Mouse (Mus musculus) megakaryocyte-erythroid progenitor cell, adult 5-6 weeks (primary cell): ENCODE measurements around the gene Kcnj1. TPM values are rescaled to one million over a fixed set of nuclear protein-coding genes. Genes with fewer than 3 reads are reported as not detected.

ENCODE experiments used
- ATAC-seq: replicated peaks from 2 replicates; pipeline ENCODE4 v1.8.0; 2016; ENCODE audit warnings: mild to moderate bottlenecking, inconsistent platforms; ENCODE audit not compliant: severe bottlenecking, poor library complexity, low FRiP score, low TSS enrichment
- total RNA-seq, 2 experiments: library from RNA; stranded (forward) in 1 of 2; stranded (reverse) in 1 of 2; fragments of 200-1000, 215-1000 nt in 1 of 2; fragments of >200 nt in 1 of 2; fragmentation: Nextera tagmentation in 1 of 2; gene quantifications; 2 replicates each; pipeline ENCODE4 v1.2.3; 2014 to 2017

The Kcnj1 gene
- total RNA-seq, 2 experiments from 2014 or later: not detected

DNA sequence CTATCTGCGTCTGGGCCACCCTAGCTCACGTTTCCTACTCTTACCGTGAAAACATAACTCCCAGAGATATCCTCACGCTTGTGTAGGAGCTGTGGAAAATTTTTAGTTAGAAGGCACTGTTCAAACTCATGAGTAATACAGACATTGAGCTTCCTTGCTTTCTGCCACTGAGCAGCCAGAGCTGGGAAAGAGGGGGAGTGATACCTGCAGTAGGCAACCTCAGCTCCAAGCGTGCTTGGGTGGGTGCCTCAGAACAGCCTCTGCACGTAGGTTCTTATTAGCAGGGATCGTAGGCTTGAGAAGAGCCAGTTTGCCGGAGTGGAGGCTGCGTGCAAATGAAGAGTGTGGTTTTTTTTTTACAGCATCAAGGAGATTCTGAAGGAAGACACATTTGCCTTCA is 19.4 kb downstream of the Kcnj1 start:
- ATAC-seq: no peak

DNA sequence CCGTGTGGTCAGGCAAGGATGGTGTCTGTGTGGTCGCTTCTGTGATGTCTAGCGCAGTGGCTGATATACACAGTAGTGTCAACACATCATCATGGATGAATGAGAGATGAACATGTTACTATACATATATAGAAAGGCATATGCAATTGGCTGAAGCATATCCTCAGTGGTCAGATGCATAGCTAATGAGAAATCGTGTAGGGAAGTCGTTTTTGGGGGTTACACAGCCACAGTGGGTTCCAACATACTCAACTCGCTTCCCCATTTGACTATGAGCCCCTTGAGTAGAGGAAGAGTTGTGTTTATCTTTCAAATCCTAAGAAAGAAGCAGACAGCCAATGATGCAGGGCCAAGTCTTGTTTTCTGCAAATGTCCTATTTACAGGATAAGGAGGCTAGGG is 20.4 kb downstream of the Kcnj1 start:
- no peak for ATAC-seq

GRCm38 (mm10) chr9:32394761-32395161 is 22.5 kb downstream of the Kcnj1 start:
- ATAC-seq: no peak

DNA sequence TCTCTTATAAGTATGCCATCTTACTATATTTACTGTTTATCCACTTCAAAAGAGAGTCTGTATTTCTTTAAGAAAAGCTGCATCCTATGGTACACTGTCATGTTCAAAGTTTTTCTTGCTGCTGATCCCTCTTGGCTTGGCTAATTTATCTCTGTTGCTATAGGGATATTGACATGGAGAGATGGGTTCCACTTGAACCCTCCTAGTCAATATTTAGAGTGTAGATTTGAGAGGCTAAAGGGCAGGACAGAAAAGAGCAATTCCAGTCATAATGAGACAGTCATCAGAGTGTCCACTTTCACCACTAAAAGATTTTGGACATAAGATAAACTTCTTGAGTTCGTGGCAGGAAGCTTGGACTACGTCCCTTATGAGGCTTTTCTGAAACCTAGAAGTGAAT is 27.9 kb downstream of the Kcnj1 start:
- ATAC-seq: no peak

GRCm38 (mm10) chr9:32400662-32401161 is 28.4 kb downstream of the Kcnj1 start:
- no peak for ATAC-seq

- ATAC-seq: peak; percentile 62
Observed at GRCm38 (mm10) chr9:32405191-32405925, 33.1 kb downstream of the Kcnj1 start.

DNA sequence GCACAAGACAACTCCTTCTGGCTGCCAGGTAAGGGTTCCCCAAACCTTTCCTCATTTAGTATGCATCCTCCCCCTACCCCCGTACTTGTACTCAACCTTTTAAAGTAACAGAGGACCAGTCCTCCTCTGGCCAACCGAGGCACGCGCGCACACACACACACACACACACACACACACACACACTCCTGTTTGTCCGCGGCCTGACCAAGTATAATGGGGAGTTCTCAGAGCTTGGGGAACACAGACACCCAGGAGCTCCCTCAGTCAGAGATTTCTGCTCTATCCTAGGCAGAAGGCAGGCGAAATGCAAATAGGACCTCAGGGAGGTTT is 36.4 kb downstream of the Kcnj1 start:
- no peak for ATAC-seq

DNA sequence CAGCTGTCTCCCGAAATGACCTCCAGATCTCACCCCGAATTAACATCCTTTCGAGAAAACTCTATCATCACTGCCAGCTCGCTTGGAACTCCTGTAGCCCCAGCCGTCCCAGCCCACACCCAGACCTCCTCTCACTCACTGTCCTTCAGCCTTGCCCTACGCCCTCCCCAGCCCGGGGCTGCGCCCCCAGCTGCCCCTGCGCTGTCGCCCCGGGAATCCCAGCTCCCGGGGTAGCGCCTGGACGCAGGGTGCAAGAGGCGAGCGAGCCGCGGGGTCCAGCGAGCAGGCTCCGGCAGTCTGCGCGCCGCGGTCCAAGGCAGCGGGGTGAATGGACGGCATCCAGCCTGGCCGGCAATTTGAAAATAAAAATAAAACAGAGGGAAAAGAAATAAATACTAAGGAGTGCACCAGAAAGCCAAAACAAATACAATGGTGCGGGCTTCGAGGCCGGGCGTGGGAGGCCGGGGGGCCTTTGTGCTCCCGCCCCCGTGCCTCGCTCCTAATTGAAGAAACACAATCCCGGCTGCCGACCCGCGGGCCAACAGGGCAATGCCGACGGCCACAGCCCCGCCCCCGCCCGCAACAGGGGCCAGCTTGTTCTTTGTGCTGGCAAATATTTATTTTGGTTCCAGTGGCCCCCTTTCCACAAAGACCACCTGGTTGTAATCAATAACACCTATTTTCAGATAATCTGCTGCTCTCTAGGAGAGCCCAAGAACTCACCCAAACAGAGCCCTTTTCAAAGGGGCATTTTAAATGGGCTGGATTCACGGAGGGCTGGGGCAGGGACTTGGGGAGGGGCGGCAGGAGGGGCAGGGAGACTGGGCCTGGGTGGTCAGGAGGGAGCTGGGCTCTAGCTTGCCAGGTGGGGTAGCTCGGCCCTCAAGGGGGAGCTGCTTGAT is 37.0 kb downstream of the Kcnj1 start:
- ATAC-seq: no peak

GRCm38 (mm10) chr9:32410671-32411070 is 38.4 kb downstream of the Kcnj1 start:
- no peak for ATAC-seq

GRCm38 (mm10) chr9:32411507-32411906 is 39.2 kb downstream of the Kcnj1 start:
- no peak for ATAC-seq

DNA sequence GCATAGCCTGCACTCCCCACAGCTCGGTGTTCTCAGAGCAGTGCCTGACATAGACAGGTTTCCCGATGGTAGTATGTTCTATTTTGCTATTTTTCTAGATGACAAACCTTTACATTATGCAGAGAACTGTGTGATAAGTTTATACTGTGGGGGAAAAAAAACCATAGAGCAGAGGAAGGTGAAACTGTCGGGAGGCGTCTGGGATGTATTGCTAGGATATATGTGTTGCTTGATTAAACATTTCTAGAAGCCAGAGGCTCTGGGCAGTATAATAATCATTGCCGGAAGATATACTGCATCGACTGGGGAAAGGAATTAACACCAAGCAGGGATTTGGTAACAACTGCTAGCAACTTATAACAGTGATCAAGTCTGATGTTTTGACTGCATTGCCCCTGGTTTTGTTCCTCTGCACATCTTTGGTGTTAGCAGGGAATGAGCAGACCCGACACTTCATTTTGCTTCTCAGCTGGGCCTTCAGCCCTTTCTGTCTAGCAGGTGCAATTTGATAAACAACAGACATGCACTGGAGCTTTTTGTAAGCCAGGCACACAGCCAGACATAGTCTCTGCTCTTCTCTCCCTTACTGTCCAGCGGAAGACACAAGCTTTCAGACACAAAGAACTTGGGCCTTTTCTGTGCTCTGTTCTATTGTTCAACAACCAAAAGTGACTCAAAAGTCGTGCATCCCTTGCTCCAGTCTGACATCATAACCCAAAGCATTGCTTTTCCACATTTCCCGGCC is 40.7 kb downstream of the Kcnj1 start:
- no peak for ATAC-seq

GRCm38 (mm10) chr9:32414956-32415355 is 42.7 kb downstream of the Kcnj1 start:
- no peak for ATAC-seq

DNA sequence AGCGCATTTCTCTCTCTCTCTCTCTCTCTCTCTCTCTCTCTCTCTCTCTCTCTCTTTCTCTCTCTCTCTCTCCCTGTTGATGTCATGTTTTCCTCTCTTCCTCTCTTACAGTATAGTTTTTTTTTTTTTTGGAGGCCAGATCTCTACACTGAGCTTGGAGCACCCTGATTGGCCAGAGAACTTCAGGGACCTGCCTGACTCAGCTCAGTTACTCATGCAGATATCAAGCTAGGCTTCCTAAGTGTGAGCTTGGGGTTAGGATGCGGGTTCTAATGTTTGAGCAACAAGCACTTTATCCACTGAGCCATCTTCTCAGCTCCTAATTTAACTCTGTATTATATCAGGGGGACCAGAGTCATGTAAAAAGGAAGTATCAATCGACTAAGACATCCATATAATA is 43.7 kb downstream of the Kcnj1 start:
- ATAC-seq: no peak

DNA sequence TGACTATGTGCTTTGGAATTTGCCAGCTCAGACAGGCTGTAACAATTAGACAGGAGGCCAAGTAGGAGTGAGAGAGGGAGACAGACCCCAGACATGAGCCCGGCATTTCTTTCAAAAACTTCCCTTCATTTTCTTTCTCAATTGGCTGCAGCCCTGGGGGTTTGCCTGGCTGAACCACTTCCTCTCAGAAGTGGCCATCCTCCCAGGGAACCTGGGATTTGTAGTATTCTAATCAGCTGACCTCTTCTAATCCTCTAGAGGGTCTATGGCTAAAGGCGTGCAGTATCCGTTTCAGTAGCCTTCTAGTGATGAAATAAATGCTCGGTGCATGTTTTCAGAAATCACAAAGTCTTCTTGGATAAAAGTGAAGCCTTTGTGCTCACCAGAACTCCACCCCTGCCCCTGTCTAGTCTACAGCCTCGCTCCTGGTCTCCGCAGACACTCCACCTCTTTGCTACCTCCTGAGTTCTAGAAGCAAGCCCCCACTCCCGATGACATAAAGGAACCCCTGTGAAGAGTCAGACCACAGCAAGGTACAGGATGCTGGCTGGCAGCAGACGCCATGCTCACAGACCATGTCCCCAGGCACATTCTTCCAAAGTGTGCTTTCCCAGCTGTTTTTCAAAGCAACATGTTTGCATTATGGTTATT is 45.3 kb downstream of the Kcnj1 start:
- no peak for ATAC-seq

DNA sequence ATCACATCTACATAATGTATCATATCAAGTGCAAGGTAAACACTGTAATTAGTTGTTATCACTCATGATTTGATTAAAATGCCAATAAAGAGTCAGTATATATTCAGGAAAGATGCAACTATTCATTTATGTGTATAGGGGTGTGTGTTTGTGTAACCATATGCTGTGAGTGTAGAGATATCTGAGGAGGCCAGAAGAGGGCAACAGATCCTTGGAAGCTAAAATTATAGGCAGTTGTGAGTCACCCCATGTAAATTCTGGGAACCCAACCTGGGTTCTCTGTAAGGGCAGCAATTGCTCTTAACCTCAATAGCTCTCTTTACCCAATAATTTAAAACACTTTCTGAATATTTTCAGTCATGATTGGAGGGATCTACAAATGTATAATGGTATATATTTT is 48.4 kb downstream of the Kcnj1 start:
- ATAC-seq: no peak

GRCm38 (mm10) chr9:32425321-32425720 is 53.0 kb downstream of the Kcnj1 start:
- no peak for ATAC-seq

GRCm38 (mm10) chr9:32431061-32431460 is 58.8 kb downstream of the Kcnj1 start:
- ATAC-seq: no peak

- no peak for ATAC-seq
Observed at GRCm38 (mm10) chr9:32434241-32435213, 62.2 kb downstream of the Kcnj1 start.
